Mouse (Mus musculus): ENCODE data around the gene Prr32. TPM values are rescaled to one million over a fixed set of nuclear protein-coding genes. Genes with fewer than 3 reads are reported as not detected.

The Prr32 gene
- under 1 TPM in 3 of 4 experiments, not detected in 1; 0.39 to 0.79 (median 0.54) TPM for total RNA-seq (2022)

- DNase-seq (ENCODE audit: low spot score in 2 of 2), result no peak
Measured at GRCm38 (mm10) chrX:45090604-45091003, at the start of gene Prr32. TSS of gene Prr32 (plus strand) at chrX:45090904.

All from gastrocnemius, adult 8-10 months (tissue).